Mouse (Mus musculus) hindbrain, embryonic 15.5 days (tissue): ENCODE measurements around the gene Gm42674. TPM values are rescaled to one million over a fixed set of nuclear protein-coding genes. Genes with fewer than 3 reads are reported as not detected.

ENCODE experiments used
- ATAC-seq: fragments of 200-750 bp; cut with Nextera tagmentation; 2 replicates; pipeline ENCODE4 v1.8.0; 2017; ENCODE audit warnings: low read depth, moderate number of reproducible peaks, moderate TSS enrichment; ENCODE audit not compliant: low FRiP score
- H3K27ac ChIP-seq: fragments of 300-500 bp; sonication (generic); replicated peaks from 2 replicates; pipeline ENCODE4 v1.5.1; 2015; ENCODE audit warnings: mild to moderate bottlenecking, inconsistent platforms
- H3K27me3 ChIP-seq: fragments of 300-500 bp; sonication (generic); 2 replicates; pipeline ENCODE4 v1.6.1; 2015; ENCODE audit warnings: control low read depth, inconsistent platforms
- H3K36me3 ChIP-seq: fragments of 300-500 bp; sonication (generic); 2 replicates; pipeline ENCODE4 v1.6.1; 2015; ENCODE audit warnings: control low read depth, inconsistent platforms
- H3K4me1 ChIP-seq: fragments of 300-500 bp; sonication (generic); replicated peaks from 2 replicates; pipeline ENCODE4 v1.6.1; 2015; ENCODE audit warnings: control low read depth, inconsistent platforms
- H3K4me2 ChIP-seq: fragments of 300-500 bp; sonication (generic); 2 replicates; pipeline ENCODE4 v1.6.1; 2015; ENCODE audit warnings: moderate library complexity, mild to moderate bottlenecking, inconsistent platforms
- H3K4me3 ChIP-seq: fragments of 300-500 bp; sonication (generic); 2 replicates; pipeline ENCODE4 v1.5.1; 2015; ENCODE audit warnings: mild to moderate bottlenecking, inconsistent platforms
- H3K9ac ChIP-seq: fragments of 300-500 bp; sonication (generic); 2 replicates; pipeline ENCODE4 v1.6.1; 2015; ENCODE audit warnings: inconsistent platforms
- H3K9me3 ChIP-seq: fragments of 300-500 bp; sonication (generic); 2 replicates; pipeline ENCODE4 v1.6.1; 2016; ENCODE audit warnings: control low read depth, inconsistent platforms
- WGBS: fragments of 180-500 bp; shearing (Covaris S2); methylation state at CpG from one replicate; pipeline ENCODE4 v1.1.7; 2015; 5-methylcytosine and 5-hydroxymethylcytosine counted together
- polyA plus RNA-seq: library from polyadenylated mRNA; unstranded; fragments of >200 nt; fragmentation: Nextera tagmentation; extraction: Ambion mirVana; gene quantifications from 2 replicates; pipeline ENCODE4 v1.2.1, GENCODE M21; 2015

Gm42674 gene
- polyA plus RNA-seq, 1 experiment from 2014 or later, result not detected

- Histone ChIP-seq H3K4me3 (no peak overlapping the region), H3K9me3 (no peaks in the 10 kb centered on the region), H3K36me3 (no peaks in the 10 kb centered on the region), H3K4me1 (peaks cover 3% of the 10 kb centered on the region; the same call in 1 of the 2 replicates), H3K27ac (no peak overlapping the region), H3K4me2 (no peak overlapping the region), H3K9ac (no peak overlapping the region), H3K27me3 (no peaks in the 10 kb centered on the region)
- 83% methylated on average over 6 of the region's 6 CpGs for WGBS
- no peak for ATAC-seq
These were observed 1.7 kb upstream of the Gm42674 start for GRCm38 (mm10) chr3:90600036-90600435.

GRCm38 (mm10) chr3:90600458-90601195 is 1.1 kb upstream of the Gm42674 start:
- no peak for ATAC-seq
- H3K9me3 ChIP-seq, result no peaks in the 10 kb centered on the region
- no peak overlapping the region for H3K27ac ChIP-seq
- no peak overlapping the region for H3K4me2 ChIP-seq
- no peaks in the 10 kb centered on the region for H3K27me3 ChIP-seq
- no peaks in the 10 kb centered on the region for H3K36me3 ChIP-seq
- H3K9ac ChIP-seq, result no peak overlapping the region
- H3K4me3 ChIP-seq, result no peak overlapping the region
- WGBS, result 80% methylated on average over 8 of the region's 8 CpGs
- H3K4me1 ChIP-seq, result peaks cover 3% of the 10 kb centered on the region; the same call in 1 of the 2 replicates

GRCm38 (mm10) chr3:90603623-90604022 is 1.9 kb downstream of the Gm42674 start, which contains the start of gene S100a4:
Gene S100a4, plus strand, starts transcription at chr3:90603771.
- H3K4me3 ChIP-seq, result no peak within 1 kb of the TSS
- H3K27ac ChIP-seq, result no peak within 1 kb of the TSS
- H3K36me3 ChIP-seq, result no peaks in the 10 kb centered on the region
- peaks cover 3% of the 10 kb centered on the region; the same call in 1 of the 2 replicates for H3K4me1 ChIP-seq
- no peak within 1 kb of the TSS for H3K9ac ChIP-seq
- 74% methylated on average over 3 of the region's 3 CpGs for WGBS
- H3K9me3 ChIP-seq, result no peaks in the 10 kb centered on the region
- no peaks in the 10 kb centered on the region for H3K27me3 ChIP-seq
- ATAC-seq, result no peak
- H3K4me2 ChIP-seq, result no peak within 1 kb of the TSS

- no peak for ATAC-seq
- H3K9me3 ChIP-seq, result no peaks in the 10 kb centered on the region
These were observed 2.7 kb downstream of the Gm42674 start for GRCm38 (mm10) chr3:90604416-90604815.

GRCm38 (mm10) chr3:90605049-90605448 is 3.3 kb downstream of the Gm42674 start:
- Histone ChIP-seq H3K4me2 (no peak overlapping the region), H3K4me1 (peaks cover 3% of the 10 kb centered on the region; the same call in 1 of the 2 replicates), H3K36me3 (no peaks in the 10 kb centered on the region), H3K9ac (no peak overlapping the region), H3K9me3 (no peaks in the 10 kb centered on the region), H3K27me3 (no peaks in the 10 kb centered on the region), H3K27ac (no peak overlapping the region), H3K4me3 (no peak overlapping the region)
- WGBS, result 88% methylated on average over 3 of the region's 3 CpGs
- no peak for ATAC-seq

More at GRCm38 (mm10) chr3:90604416-90604815, 2.7 kb downstream of the Gm42674 start:
- Histone ChIP-seq H3K4me2 (no peak overlapping the region), H3K4me1 (peaks cover 3% of the 10 kb centered on the region; the same call in 1 of the 2 replicates), H3K36me3 (no peaks in the 10 kb centered on the region), H3K9ac (no peak overlapping the region), H3K27me3 (no peaks in the 10 kb centered on the region), H3K27ac (no peak overlapping the region), H3K4me3 (no peak overlapping the region)
- 55% methylated on average over 4 of the region's 4 CpGs for WGBS

- 96% methylated on average over 2 of the region's 2 CpGs for WGBS
- H3K9ac ChIP-seq, result no peak overlapping the region
- H3K36me3 ChIP-seq, result no peaks in the 10 kb centered on the region
- no peak overlapping the region for H3K4me2 ChIP-seq
- H3K27ac ChIP-seq, result no peak overlapping the region
- no peak for ATAC-seq
- H3K4me3 ChIP-seq, result no peak overlapping the region
- H3K4me1 ChIP-seq, result peaks cover 3% of the 10 kb centered on the region; the same call in 1 of the 2 replicates
- no peaks in the 10 kb centered on the region for H3K27me3 ChIP-seq
- H3K9me3 ChIP-seq, result no peaks in the 10 kb centered on the region
These were observed 4.0 kb downstream of the Gm42674 start for GRCm38 (mm10) chr3:90605736-90606135.

- Histone ChIP-seq H3K4me2 (no peak overlapping the region), H3K9me3 (no peaks in the 10 kb centered on the region), H3K27me3 (no peaks in the 10 kb centered on the region), H3K4me1 (peaks cover 3% of the 10 kb centered on the region; the same call in 1 of the 2 replicates), H3K27ac (no peak overlapping the region), H3K4me3 (no peak overlapping the region), H3K9ac (no peak overlapping the region), H3K36me3 (no peaks in the 10 kb centered on the region)
- WGBS, result 89% methylated on average over 6 of the region's 6 CpGs
- no peak for ATAC-seq
These were observed 4.5 kb downstream of the Gm42674 start for GRCm38 (mm10) chr3:90606185-90606584.

DNA sequence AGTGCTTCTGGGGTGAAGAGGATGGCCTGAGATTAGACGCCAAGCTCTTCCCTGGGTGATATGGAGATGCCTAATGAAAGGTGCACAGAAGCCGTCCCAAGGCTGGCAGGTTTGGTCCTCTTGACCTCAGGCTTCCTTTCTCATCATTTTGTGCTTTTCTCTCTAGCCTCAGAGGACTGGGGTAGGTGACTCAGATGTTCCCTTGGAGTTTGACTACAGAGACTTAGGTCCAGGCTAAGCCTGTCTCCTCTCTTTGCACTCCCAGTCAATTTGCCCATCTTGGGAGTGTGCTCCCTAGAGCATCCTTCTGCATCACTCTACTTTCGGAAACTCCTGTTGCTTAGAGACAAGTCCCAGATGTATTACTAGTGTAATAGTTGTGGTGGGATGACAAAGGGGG is 5.7 kb downstream of the Gm42674 start:
- Histone ChIP-seq H3K4me3 (no peak overlapping the region), H3K36me3 (no peaks in the 10 kb centered on the region), H3K27me3 (no peaks in the 10 kb centered on the region), H3K9ac (no peak overlapping the region), H3K4me1 (peaks cover 3% of the 10 kb centered on the region; the same call in 1 of the 2 replicates), H3K4me2 (no peak overlapping the region), H3K27ac (no peak overlapping the region), H3K9me3 (no peaks in the 10 kb centered on the region)
- ATAC-seq, result no peak
- 86% methylated on average over 3 of the region's 3 CpGs for WGBS

- Histone ChIP-seq H3K36me3 (no peaks in the 10 kb centered on the region), H3K27ac (no peak within 1 kb of the TSS), H3K4me1 (peaks cover 10% of the 10 kb centered on the region), H3K27me3 (no peaks in the 10 kb centered on the region), H3K4me2 (no peak within 1 kb of the TSS), H3K9me3 (no peaks in the 10 kb centered on the region), H3K9ac (no peak within 1 kb of the TSS), H3K4me3 (no peak within 1 kb of the TSS)
- ATAC-seq, result no peak
- 67% methylated on average over 3 of the region's 3 CpGs for WGBS
These were observed 6.5 kb downstream of the Gm42674 start, which contains the start of gene S100a5 for GRCm38 (mm10) chr3:90608223-90608622. Gene S100a5, plus strand, starts transcription at chr3:90608523.

DNA sequence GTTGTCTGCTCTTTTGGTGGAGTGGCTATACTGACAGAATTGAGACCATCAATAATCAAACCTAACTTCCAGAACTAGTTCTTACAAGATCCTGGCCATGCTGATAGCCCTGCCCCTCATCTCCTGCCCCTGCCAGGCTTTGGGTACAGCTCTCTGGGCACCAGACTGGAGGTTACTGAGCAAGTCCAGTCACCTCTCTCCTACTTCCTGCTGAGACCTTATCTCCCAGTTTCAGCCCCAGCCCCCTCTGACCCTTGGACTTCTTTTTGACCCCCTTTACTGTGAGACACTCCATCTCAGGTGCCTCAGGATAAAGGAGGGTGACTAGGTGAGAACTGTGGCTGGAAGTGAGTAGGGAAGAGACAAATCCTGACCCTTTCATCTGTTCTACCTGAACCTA is 7.4 kb downstream of the Gm42674 start:
- no peaks in the 10 kb centered on the region for H3K9me3 ChIP-seq
- H3K9ac ChIP-seq, result no peak overlapping the region
- 0 out of 2 replicates have a peak, but pooled peaks cover 4% of the 10 kb centered on the region for H3K27me3 ChIP-seq
- no peak overlapping the region for H3K27ac ChIP-seq
- H3K4me2 ChIP-seq, result no peak overlapping the region
- H3K4me3 ChIP-seq, result no peak overlapping the region
- ATAC-seq, result no peak
- H3K4me1 ChIP-seq, result peaks cover 11% of the 10 kb centered on the region
- H3K36me3 ChIP-seq, result no peaks in the 10 kb centered on the region

DNA sequence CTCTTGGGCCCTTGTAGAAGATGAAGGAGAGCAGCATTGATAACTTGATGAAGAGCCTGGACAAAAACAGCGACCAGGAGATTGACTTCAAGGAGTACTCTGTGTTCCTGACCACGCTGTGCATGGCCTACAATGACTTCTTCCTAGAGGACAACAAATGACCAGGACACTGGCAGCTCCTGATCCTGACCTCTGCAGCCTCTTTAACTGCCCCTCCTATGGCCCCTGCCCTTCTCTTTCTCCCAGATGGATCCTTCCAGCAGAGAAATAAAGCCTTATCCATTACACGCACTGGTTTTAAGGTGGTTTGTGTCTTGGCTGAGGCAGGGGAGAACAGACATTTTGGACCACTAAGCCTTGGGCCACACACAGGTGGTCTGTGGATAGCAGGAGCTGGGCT is 9.8 kb downstream of the Gm42674 start:
- Histone ChIP-seq H3K9ac (no peak overlapping the region), H3K27ac (no peak overlapping the region), H3K4me1 (peaks cover 9% of the 10 kb centered on the region), H3K27me3 (0 out of 2 replicates have a peak, but pooled peaks cover 4% of the 10 kb centered on the region), H3K4me3 (no peak overlapping the region), H3K4me2 (no peak overlapping the region), H3K9me3 (no peaks in the 10 kb centered on the region), H3K36me3 (no peaks in the 10 kb centered on the region)
- 89% methylated on average over 3 of the region's 3 CpGs for WGBS
- ATAC-seq, result no peak

GRCm38 (mm10) chr3:90612061-90612460 is 10.4 kb downstream of the Gm42674 start:
- no peak for ATAC-seq
- H3K9me3 ChIP-seq, result no peaks in the 10 kb centered on the region
- peaks cover 9% of the 10 kb centered on the region for H3K4me1 ChIP-seq
- H3K36me3 ChIP-seq, result no peaks in the 10 kb centered on the region
- H3K4me3 ChIP-seq, result no peak overlapping the region
- H3K27ac ChIP-seq, result no peak overlapping the region
- H3K4me2 ChIP-seq, result no peak overlapping the region
- WGBS, result 68% methylated on average over 4 of the region's 4 CpGs
- H3K27me3 ChIP-seq, result 0 out of 2 replicates have a peak, but pooled peaks cover 4% of the 10 kb centered on the region
- H3K9ac ChIP-seq, result no peak overlapping the region
